Mouse (Mus musculus): ENCODE results near the gene Tmem121. TPM values are rescaled to one million over a fixed set of nuclear protein-coding genes. Genes with fewer than 3 reads are reported as not detected.
A peak's percentile ranks its signal among the peaks of the same experiment; 100 is the strongest.

Tmem121 gene
- total RNA-seq, 1 experiment: 12.5 TPM

GRCm38 (mm10) chr12:113138901-113139864 lies 46.5 kb upstream of the Tmem121 start:
- no peak for DNase-seq (ENCODE audit: low read depth, low spot score)
- no peak overlapping the region for H3K4me3 ChIP-seq (ENCODE audit: insufficient read depth in 1 of 2, low read depth in 1 of 2, low read length in 2 of 2, poor library complexity in 1 of 2, severe bottlenecking in 1 of 2)
- in situ Hi-C loops (cut with MboI; ENCODE audit: low sequenced_read_pairs in 2 of 2, unreplicated experiment in 2 of 2): no loop called here
- H3K9me3 ChIP-seq (ENCODE audit: control insufficient read depth, insufficient read depth, low read depth, low read length): no peaks in the 10 kb centered on the region
- no peak overlapping the region for H3K9ac ChIP-seq (ENCODE audit: insufficient read depth, low read depth, low read length, poor library complexity, severe bottlenecking)
- no peak overlapping the region for H3K27ac ChIP-seq (ENCODE audit: insufficient read depth, low read depth, low read length, poor library complexity, severe bottlenecking)
- H3K4me1 ChIP-seq (ENCODE audit: control insufficient read depth in 2 of 2, insufficient read depth in 2 of 2, low read length in 2 of 2, poor library complexity in 1 of 2): peaks cover 0 to 29% of the 10 kb centered on the region in 2 experiments; a peak in 3 of 4 replicates
- H3K36me3 ChIP-seq (ENCODE audit: control insufficient read depth, insufficient read depth, low read length, poor library complexity, severe bottlenecking): peaks cover 32% of the 10 kb centered on the region
- TF ChIP-seq HCFC1 (IDR thresholded peaks at IDR 0.05; ENCODE audit: borderline replicate concordance, insufficient read depth, low read length) (no peak), ZNF384 (IDR thresholded peaks at IDR 0.05; ENCODE audit: low read depth, low read length) (no peak), CHD2 (IDR thresholded peaks at IDR 0.05; ENCODE audit: low read depth, low read length) (no peak), ZC3H11A (IDR thresholded peaks at IDR 0.05; ENCODE audit: borderline replicate concordance, low read depth, low read length) (no peak), MAFK (IDR thresholded peaks at IDR 0.05; ENCODE audit: insufficient read depth, low read depth, low read length) (no peak)

- peak within 1 kb of the TSS; percentile 71 to 89 for H3K4me3 ChIP-seq (ENCODE audit: insufficient read depth in 1 of 2, low read depth in 1 of 2, low read length in 2 of 2, poor library complexity in 1 of 2, severe bottlenecking in 1 of 2)
- no peaks in the 10 kb centered on the region for H3K9me3 ChIP-seq (ENCODE audit: control insufficient read depth, insufficient read depth, low read depth, low read length)
- DNase-seq (ENCODE audit: low read depth, low spot score): peak; percentile 92
- H3K36me3 ChIP-seq (ENCODE audit: control insufficient read depth, insufficient read depth, low read length, poor library complexity, severe bottlenecking): peaks cover 33% of the 10 kb centered on the region
- in situ Hi-C loops (cut with MboI; ENCODE audit: low sequenced_read_pairs in 2 of 2, unreplicated experiment in 2 of 2): no loop called here
- TF ChIP-seq ZNF384 (IDR thresholded peaks at IDR 0.05; ENCODE audit: low read depth, low read length): no peak
- no peak for TF ChIP-seq ZC3H11A (IDR thresholded peaks at IDR 0.05; ENCODE audit: borderline replicate concordance, low read depth, low read length)
- peak; percentile 61; the same call in 1 of the 2 replicates for TF ChIP-seq HCFC1 (IDR thresholded peaks at IDR 0.05; ENCODE audit: borderline replicate concordance, insufficient read depth, low read length)
- no peak for TF ChIP-seq CHD2 (IDR thresholded peaks at IDR 0.05; ENCODE audit: low read depth, low read length)
- no peak for TF ChIP-seq MAFK (IDR thresholded peaks at IDR 0.05; ENCODE audit: insufficient read depth, low read depth, low read length)
- H3K27ac ChIP-seq (ENCODE audit: insufficient read depth, low read depth, low read length, poor library complexity, severe bottlenecking): peak within 1 kb of the TSS; percentile 25; the same call in 1 of the 2 replicates
- H3K9ac ChIP-seq (ENCODE audit: insufficient read depth, low read depth, low read length, poor library complexity, severe bottlenecking): peak within 1 kb of the TSS; percentile 85
- H3K4me1 ChIP-seq (ENCODE audit: control insufficient read depth in 2 of 2, insufficient read depth in 2 of 2, low read length in 2 of 2, poor library complexity in 1 of 2): peaks cover 0 to 31% of the 10 kb centered on the region in 2 experiments; a peak in 3 of 4 replicates
These were observed 45.7 kb upstream of the Tmem121 start, which contains the start of gene Crip2 for GRCm38 (mm10) chr12:113139908-113140615. TSS of gene Crip2 (plus strand) at chr12:113140236.

- peaks cover 32% of the 10 kb centered on the region for H3K36me3 ChIP-seq (ENCODE audit: control insufficient read depth, insufficient read depth, low read length, poor library complexity, severe bottlenecking)
- no peak for TF ChIP-seq CHD2 (IDR thresholded peaks at IDR 0.05; ENCODE audit: low read depth, low read length)
- no peak for TF ChIP-seq ZC3H11A (IDR thresholded peaks at IDR 0.05; ENCODE audit: borderline replicate concordance, low read depth, low read length)
- no peak for TF ChIP-seq ZNF384 (IDR thresholded peaks at IDR 0.05; ENCODE audit: low read depth, low read length)
- no peak for TF ChIP-seq HCFC1 (IDR thresholded peaks at IDR 0.05; ENCODE audit: borderline replicate concordance, insufficient read depth, low read length)
- no peak for TF ChIP-seq MAFK (IDR thresholded peaks at IDR 0.05; ENCODE audit: insufficient read depth, low read depth, low read length)
These were observed 44.9 kb upstream of the Tmem121 start for GRCm38 (mm10) chr12:113140616-113141411.

DNA sequence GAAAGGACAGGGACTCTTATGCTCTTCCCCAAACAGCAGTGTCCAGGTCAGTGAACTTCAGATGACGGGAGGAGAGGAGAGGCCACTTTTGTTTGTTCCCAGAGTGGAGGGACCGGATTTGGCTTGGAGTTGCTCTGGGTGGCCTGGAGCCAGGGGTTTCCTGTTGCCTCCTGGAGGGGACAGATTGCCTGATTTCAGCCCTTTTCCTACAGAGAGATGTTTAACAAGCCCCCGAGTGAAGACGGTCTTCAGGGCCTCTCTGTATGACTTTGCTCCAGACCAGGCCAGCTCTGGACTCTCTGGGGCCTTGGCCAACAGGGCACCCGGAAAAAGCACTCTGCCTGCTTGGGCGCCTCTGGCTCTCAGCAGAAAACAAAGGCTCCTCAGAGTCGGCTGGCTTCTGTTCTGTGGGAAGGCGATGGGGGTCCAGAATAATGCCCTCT lies 44.2 kb upstream of the Tmem121 start:
- DNase-seq (ENCODE audit: low read depth, low spot score): no peak
- peaks cover 0 to 34% of the 10 kb centered on the region in 2 experiments; a peak in 3 of 4 replicates for H3K4me1 ChIP-seq (ENCODE audit: control insufficient read depth in 2 of 2, insufficient read depth in 2 of 2, low read length in 2 of 2, poor library complexity in 1 of 2)
- in situ Hi-C loops (cut with MboI; ENCODE audit: low sequenced_read_pairs in 2 of 2, unreplicated experiment in 2 of 2): no loop called here
- H3K4me3 ChIP-seq (ENCODE audit: insufficient read depth in 1 of 2, low read depth in 1 of 2, low read length in 2 of 2, poor library complexity in 1 of 2, severe bottlenecking in 1 of 2): peak overlapping the region; percentile 71 to 89
- peak overlapping the region; percentile 85; the same call in 1 of the 2 replicates for H3K9ac ChIP-seq (ENCODE audit: insufficient read depth, low read depth, low read length, poor library complexity, severe bottlenecking)
- H3K36me3 ChIP-seq (ENCODE audit: control insufficient read depth, insufficient read depth, low read length, poor library complexity, severe bottlenecking): peaks cover 25% of the 10 kb centered on the region
- H3K9me3 ChIP-seq (ENCODE audit: control insufficient read depth, insufficient read depth, low read depth, low read length): no peaks in the 10 kb centered on the region
- no peak for TF ChIP-seq ZNF384 (IDR thresholded peaks at IDR 0.05; ENCODE audit: low read depth, low read length)
- TF ChIP-seq ZC3H11A (IDR thresholded peaks at IDR 0.05; ENCODE audit: borderline replicate concordance, low read depth, low read length): no peak
- TF ChIP-seq CHD2 (IDR thresholded peaks at IDR 0.05; ENCODE audit: low read depth, low read length): no peak
- no peak for TF ChIP-seq HCFC1 (IDR thresholded peaks at IDR 0.05; ENCODE audit: borderline replicate concordance, insufficient read depth, low read length)
- TF ChIP-seq MAFK (IDR thresholded peaks at IDR 0.05; ENCODE audit: insufficient read depth, low read depth, low read length): no peak
- H3K27ac ChIP-seq (ENCODE audit: insufficient read depth, low read depth, low read length, poor library complexity, severe bottlenecking): no peak overlapping the region

More at GRCm38 (mm10) chr12:113140616-113141411, 44.9 kb upstream of the Tmem121 start:
- peak overlapping the region; percentile 85 for H3K9ac ChIP-seq (ENCODE audit: insufficient read depth, low read depth, low read length, poor library complexity, severe bottlenecking)
- H3K27ac ChIP-seq (ENCODE audit: insufficient read depth, low read depth, low read length, poor library complexity, severe bottlenecking): no peak overlapping the region
- in situ Hi-C loops (cut with MboI; ENCODE audit: low sequenced_read_pairs in 2 of 2, unreplicated experiment in 2 of 2): no loop called here
- H3K4me1 ChIP-seq (ENCODE audit: control insufficient read depth in 2 of 2, insufficient read depth in 2 of 2, low read length in 2 of 2, poor library complexity in 1 of 2): peaks cover 0 to 31% of the 10 kb centered on the region in 2 experiments; a peak in 3 of 4 replicates
- no peaks in the 10 kb centered on the region for H3K9me3 ChIP-seq (ENCODE audit: control insufficient read depth, insufficient read depth, low read depth, low read length)
- H3K4me3 ChIP-seq (ENCODE audit: insufficient read depth in 1 of 2, low read depth in 1 of 2, low read length in 2 of 2, poor library complexity in 1 of 2, severe bottlenecking in 1 of 2): peak overlapping the region; percentile 71 to 89
- no peak for DNase-seq (ENCODE audit: low read depth, low spot score)
